Mouse (Mus musculus) spleen, postnatal 4 days (tissue): ENCODE data around the gene Ube2q2.
"Not testable (repeated sequence)": the region's sequence is repeated elsewhere in the genome, so short reads cannot be mapped to it uniquely, and the experiment has no call there.

Experiments
- DNase-seq, 2 experiments: peaks; one replicate each; pipeline ENCODE4 v3.0.0; 2022; ENCODE audit warnings: low spot score in 2 of 2

The Ube2q2 gene

DNA sequence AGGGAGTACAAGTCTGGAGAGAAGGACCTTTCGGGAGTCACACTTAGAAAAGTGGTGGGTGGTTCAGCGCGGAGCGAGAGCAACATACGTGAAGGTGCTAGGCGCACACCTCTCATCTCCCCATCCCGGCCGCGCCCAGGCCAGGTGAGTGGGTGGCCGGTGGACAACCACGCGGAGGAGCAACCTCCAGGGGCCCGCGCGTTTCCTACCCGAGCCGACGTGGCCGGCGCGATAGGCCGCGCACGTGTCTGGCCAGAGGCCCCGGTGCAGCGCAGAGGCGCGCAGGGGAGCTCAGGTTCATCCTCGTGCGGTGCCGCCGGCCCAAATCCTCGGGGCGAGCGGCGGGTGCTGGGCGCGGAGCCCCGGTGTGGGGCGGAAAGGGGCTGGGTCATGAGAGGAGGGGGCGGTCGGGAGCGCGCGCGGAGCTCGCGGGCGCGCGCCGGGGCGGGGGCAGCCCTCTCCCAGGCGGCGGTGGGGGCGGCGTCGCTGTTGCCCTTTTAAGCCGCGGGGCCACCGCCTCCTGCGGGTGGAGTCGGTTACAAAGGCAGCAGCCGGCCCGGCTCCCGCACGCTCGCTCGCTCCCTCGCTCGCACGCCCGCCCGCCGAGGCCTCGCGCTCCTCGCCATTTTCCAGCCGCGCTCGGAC, at the start of gene Ube2q2:
Gene Ube2q2 (plus strand): TSS at position 1 of the 645 bp plus-strand sequence.
- peak; percentile 66 to 85 for DNase-seq

DNA sequence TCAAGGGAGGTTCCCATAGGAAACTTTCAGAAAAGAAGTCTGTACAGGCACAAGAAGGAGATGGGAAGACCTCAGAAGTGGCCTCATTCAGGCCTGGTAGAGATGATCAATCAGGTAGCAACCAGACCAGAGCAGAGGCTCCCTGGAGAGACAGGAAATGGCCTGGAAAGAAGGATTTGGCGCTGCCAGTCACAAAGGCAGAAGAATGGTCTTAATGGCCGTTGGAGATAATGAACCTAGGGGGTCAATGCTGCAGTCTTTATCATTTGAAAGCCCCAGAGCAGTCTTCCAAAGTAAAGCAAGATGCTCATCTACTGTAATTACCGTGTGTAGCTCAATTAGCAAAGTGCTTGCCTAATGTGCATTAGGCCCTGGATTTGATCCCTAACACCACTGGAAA, 47.5 kb upstream of the Ube2q2 start:
- DNase-seq: no peak

GRCm38 (mm10) chr9:55102186-55102835, 46.3 kb upstream of the Ube2q2 start:
- no peak for DNase-seq

- no peak for DNase-seq
Observed at GRCm38 (mm10) chr9:55102931-55103630, 45.6 kb upstream of the Ube2q2 start.

DNA sequence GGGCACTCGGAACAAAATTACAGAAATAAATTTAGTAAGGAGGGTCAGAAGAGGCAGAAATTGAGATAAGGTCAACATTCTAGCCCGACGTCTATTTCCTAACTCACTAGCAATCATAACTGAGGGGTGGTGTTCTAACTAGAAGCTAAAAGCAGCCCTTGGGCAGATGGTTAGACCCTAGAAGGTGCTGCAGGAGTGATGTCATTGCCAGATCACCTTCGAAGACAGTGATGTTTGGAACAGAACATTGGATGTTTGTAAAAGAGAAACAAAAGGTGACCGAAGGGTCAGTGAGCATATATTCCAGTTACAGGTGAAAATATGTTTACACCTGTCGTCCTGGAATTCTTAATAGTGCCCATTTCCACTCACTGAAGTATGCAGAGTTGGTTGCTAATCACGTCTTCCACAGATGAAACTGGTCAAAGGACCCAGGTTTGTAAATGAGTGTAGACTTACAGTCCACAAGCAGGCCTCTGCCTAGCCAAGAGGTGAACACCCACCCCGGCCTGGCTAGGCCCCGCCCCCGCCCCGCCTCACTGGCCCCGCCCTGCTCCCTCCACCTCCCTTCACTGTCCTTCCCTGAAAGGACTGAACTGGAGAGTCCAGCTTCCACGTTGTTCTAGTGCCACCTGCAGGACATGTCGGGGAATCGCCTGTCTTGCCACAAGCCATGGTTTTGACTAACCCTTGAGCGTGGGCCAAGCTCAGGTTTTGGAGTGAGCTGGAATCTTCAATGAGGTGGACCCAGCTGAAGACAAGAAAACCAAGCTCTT, 38.4 kb upstream of the Ube2q2 start:
- peak; percentile 75 to 87 for DNase-seq

DNA sequence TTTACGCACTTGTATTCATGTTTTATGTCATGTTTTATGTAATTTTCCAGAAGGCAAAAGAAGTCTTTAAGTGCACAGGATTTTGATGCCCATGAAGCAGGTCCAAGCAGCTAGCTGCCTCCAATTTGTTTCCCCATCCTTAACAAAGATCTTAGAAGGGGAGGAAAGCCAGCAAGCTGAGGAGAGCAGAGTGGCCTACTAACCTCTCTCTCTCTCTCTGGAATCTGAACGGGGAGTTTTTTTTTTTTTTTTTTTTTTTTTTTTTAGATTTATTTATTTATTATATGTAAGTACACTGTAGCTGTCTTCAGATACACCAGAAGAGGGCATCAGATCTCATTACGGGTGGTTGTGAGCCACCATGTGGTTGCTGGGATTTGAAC, 37.8 kb upstream of the Ube2q2 start:
- DNase-seq: not testable (repeated sequence)

DNA sequence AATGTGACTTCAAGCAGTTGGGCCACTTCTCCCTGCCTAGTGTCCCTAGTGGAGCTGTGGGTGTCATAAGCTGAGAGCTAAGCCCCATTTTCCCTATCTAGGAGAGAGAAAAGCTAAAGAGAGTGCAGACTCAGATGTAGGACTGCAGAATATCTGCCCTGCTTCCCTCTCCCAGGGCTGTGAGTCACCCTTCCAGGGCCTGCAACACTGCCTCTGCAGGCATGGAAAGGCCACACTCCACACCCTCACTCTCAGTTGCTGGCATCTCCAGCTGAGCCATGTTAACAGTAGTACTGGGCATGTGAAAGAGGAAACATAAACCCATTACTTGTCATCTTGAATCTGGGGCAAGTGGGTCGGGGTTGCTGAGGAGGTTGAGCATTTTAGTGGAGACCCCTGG, 33.9 kb upstream of the Ube2q2 start:
- DNase-seq: no peak

- no peak for DNase-seq
Observed at GRCm38 (mm10) chr9:55117293-55118055, 31.2 kb upstream of the Ube2q2 start.

GRCm38 (mm10) chr9:55122586-55122985, 26.1 kb upstream of the Ube2q2 start:
- no peak for DNase-seq

- no peak for DNase-seq
Observed at GRCm38 (mm10) chr9:55125735-55126134, 22.9 kb upstream of the Ube2q2 start.

DNA sequence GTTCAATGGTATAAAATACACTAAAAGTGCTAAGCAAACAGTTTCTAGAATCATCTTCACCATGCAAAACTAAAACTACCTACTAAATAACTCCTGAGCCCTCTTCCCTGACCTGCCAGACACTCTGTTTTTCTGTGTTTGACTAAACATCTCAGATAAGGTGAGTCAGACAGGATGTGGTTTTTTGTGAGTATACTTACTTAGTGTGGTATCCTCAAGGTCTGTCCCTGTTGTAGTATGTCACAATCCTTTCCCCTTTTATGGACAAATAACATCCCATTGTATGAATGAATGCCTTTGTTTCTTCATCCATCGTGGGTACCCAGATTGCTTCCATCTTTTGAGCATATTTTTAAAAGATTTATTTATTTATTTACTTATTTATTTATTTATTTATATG, 22.4 kb upstream of the Ube2q2 start:
- no peak for DNase-seq

DNA sequence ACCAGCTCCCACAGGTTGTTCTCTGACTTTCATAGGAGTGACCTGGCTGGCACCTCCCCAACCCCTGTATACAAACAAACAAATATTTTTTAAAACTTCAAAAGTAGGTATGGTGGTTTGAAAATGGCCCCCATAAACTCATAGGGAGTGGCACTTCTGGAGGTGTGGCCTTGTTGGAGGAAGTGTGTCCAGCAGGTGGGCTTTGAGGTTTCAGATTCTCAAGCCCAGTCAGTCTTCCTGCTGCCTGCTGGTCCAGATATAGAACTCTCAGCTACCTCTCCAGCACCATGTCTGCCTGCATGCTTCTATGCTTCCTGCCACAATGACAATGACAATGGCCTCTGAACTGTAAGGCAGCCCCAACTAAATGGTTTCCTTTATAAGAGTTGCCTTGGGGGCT, 16.8 kb upstream of the Ube2q2 start:
- no peak for DNase-seq

- DNase-seq: no peak
Observed at GRCm38 (mm10) chr9:55136576-55136975, 12.1 kb upstream of the Ube2q2 start.

DNA sequence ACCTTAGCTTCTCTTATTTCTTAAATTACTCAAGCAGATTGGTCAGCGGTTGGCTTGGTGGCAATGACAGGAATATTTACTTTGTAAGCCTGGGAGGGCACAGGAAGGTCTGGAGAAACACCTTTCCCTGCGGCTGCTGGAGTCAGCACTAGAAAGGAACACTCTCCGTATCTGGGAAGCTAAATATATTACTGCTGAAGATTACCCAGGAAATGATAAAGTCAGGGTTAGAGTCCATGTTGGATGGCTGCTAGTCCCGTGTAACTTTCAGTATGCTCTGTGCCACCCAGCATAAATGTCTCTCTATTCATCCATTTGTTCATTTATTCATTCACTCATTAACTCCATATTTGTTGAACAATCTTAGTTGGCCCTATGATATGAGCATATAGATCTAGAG, 11.5 kb upstream of the Ube2q2 start:
- no peak for DNase-seq

GRCm38 (mm10) chr9:55139958-55140357, 8.7 kb upstream of the Ube2q2 start:
- no peak for DNase-seq

DNA sequence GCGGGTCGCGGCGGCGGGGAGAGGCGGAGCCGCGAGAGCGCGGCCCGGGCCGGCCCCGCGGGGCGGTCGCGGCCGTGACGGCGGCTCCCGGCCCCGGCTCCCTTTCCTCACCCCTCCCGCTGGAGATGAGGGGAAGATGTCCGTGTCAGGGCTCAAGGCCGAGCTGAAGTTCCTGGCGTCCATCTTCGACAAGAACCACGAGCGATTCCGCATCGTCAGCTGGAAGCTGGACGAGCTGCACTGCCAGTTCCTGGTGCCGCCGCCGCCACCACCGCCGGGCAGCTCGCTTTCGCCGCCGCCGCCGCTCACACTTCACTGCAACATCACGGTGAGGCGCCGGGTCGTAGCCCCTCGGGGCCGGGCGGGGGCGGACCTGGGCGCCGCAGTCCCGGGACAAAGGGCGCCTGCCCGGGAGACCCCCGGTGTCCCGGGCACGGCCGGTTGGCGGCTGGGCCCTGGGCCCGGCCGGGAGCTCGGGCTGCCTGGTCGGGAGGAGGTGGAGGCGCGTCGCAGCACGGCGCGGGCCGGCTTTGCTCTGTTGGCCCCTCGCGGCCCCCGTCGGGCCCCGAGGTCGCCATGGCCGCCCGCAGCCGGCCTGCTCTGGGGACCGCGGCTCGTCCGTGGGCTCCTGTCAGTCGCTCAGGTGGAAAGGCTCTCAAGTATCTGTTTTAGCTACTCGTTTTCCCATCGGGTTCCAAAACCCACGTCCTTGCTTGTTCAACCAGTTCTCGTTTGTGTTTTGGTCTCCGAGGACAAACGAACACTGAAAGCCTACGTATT, 1.0 kb downstream of the Ube2q2 start:
- DNase-seq: peak; percentile 53 to 83

GRCm38 (mm10) chr9:55150279-55150726, 1.6 kb downstream of the Ube2q2 start:
- peak in 1 of 2 experiments; percentile 66 for DNase-seq

- peak; percentile 35 to 85 for DNase-seq
Observed at GRCm38 (mm10) chr9:55151096-55151495, 2.4 kb downstream of the Ube2q2 start.

DNA sequence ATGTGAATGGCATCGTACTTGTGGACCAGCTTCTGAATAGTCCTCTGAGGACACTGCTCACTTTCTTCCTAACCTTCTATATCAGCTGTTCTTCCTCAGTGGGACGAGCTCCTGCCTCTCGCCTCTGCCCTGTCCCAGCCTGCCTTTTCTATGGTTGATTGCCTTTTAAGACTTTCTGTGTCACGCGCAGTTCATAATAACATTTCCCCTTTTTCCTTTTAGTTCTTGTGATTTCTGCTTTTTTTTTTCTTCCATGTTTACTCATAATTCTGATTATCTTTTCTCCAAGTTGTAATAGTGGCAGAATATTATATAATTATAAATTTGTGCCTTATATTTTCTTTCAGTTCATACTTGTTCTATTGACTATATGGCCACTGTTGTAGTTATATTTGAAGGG, 4.3 kb downstream of the Ube2q2 start:
- no peak for DNase-seq

- DNase-seq: no peak
Observed at GRCm38 (mm10) chr9:55170655-55171412, 22.2 kb downstream of the Ube2q2 start.
